In genomic region chr9:96505156-96505555, GRCm38 (mm10) we compare ENCODE assay signal across 23 mouse cellular contexts. TPM values are rescaled to one million over a fixed set of nuclear protein-coding genes. Genes with fewer than 3 reads are reported as not detected.
DNase-seq lines count a peak whose midpoint lies in the region; ATAC-seq and TF ChIP-seq lines count a peak whose summit lies in the region.
"Had no signal": no experiment of that assay in that cellular context is flagged by ENCODE, and none has a peak within 500 bp of the region (broad histone marks: within the 10 kb centered on the region; RNA-seq: fewer than 3 reads in every experiment).

No protein-coding gene starts in this region.

- no peak for TF ChIP-seq CTCF in forebrain, postnatal 0 days (IDR thresholded peaks at IDR 0.05; ENCODE audit: low read depth)

- no peak for ATAC-seq in forebrain, postnatal 0 days
- ATAC-seq in forebrain, embryonic 11.5 days (replicated peaks; ENCODE audit: low FRiP score): no peak
- ATAC-seq in midbrain, embryonic 13.5 days: no peak
- no peak for ATAC-seq in hindbrain, embryonic 14.5 days (ENCODE audit: low FRiP score)
- no peak for ATAC-seq in neural tube, embryonic 15.5 days (ENCODE audit: low FRiP score)

- H3K27ac ChIP-seq in forebrain, postnatal 0 days (ENCODE audit: low read depth, low read length): peak overlapping the region; percentile 10; the same call in 1 of the 2 replicates
- no peak overlapping the region for H3K27ac ChIP-seq in forebrain, embryonic 11.5 days (ENCODE audit: low read depth, low read length)
- H3K27ac ChIP-seq in midbrain, embryonic 10.5 days (replicated peaks): peak overlapping the region; percentile 77
- H3K27ac ChIP-seq in midbrain, embryonic 13.5 days: no peak overlapping the region
- H3K27ac ChIP-seq in hindbrain, embryonic 14.5 days: peak overlapping the region; percentile 55; the same call in 1 of the 2 replicates
- H3K27ac ChIP-seq in neural tube, embryonic 15.5 days (replicated peaks): peak overlapping the region; percentile 74
- H3K27ac ChIP-seq: forebrain, embryonic 15.5 days; heart, embryonic 10.5 days; limb, embryonic 13.5 days; liver, embryonic 14.5 days; lung, embryonic 15.5 days had no signal

- H3K36me3 ChIP-seq in forebrain, postnatal 0 days (ENCODE audit: insufficient read depth): no peaks in the 10 kb centered on the region
- H3K36me3 ChIP-seq in forebrain, embryonic 11.5 days (ENCODE audit: control insufficient read depth, insufficient read depth, low read length): no peaks in the 10 kb centered on the region
- no peaks in the 10 kb centered on the region for H3K36me3 ChIP-seq in midbrain, embryonic 10.5 days
- H3K36me3 ChIP-seq in midbrain, embryonic 13.5 days: no peaks in the 10 kb centered on the region
- no peaks in the 10 kb centered on the region for H3K36me3 ChIP-seq in hindbrain, embryonic 14.5 days (replicated peaks; ENCODE audit: control insufficient read depth, insufficient read depth)
- no peaks in the 10 kb centered on the region for H3K36me3 ChIP-seq in neural tube, embryonic 15.5 days
- H3K36me3 ChIP-seq: forebrain, embryonic 15.5 days; heart, embryonic 10.5 days; limb, embryonic 13.5 days; lung, embryonic 15.5 days had no signal

- DNase-seq in forebrain, postnatal 0 days: no peak
- no peak for DNase-seq in forebrain, embryonic 11.5 days (ENCODE audit: low spot score)
- DNase-seq in midbrain, embryonic 10.5 days (ENCODE audit: low spot score): no peak
- DNase-seq in hindbrain, embryonic 14.5 days (ENCODE audit: low spot score): no peak
- DNase-seq in right cerebral cortex, postnatal 10 days (ENCODE audit: low spot score in 2 of 2): no peak
- DNase-seq: cerebellum, adult 11 months; lung, postnatal 4 days; right cerebral cortex, adult 18-20 months; thymus, adult 18-20 months had no signal

- 95% methylated on average over 4 of the region's 4 CpGs for WGBS in forebrain, postnatal 0 days
- 89% methylated on average over 4 of the region's 4 CpGs for WGBS in forebrain, embryonic 11.5 days
- 89% methylated on average over 4 of the region's 4 CpGs for WGBS in midbrain, embryonic 10.5 days
- 89% methylated on average over 4 of the region's 4 CpGs for WGBS in midbrain, embryonic 13.5 days
- 91% methylated on average over 4 of the region's 4 CpGs for WGBS in hindbrain, embryonic 14.5 days
- WGBS in neural tube, embryonic 15.5 days: 95% methylated on average over 4 of the region's 4 CpGs

- H3K4me3 ChIP-seq in forebrain, postnatal 0 days (ENCODE audit: low read depth, low read length): no peak overlapping the region
- no peak overlapping the region for H3K4me3 ChIP-seq in forebrain, embryonic 11.5 days (ENCODE audit: low read depth, low read length)
- no peak overlapping the region for H3K4me3 ChIP-seq in midbrain, embryonic 10.5 days
- H3K4me3 ChIP-seq in midbrain, embryonic 13.5 days (replicated peaks): no peak overlapping the region
- no peak overlapping the region for H3K4me3 ChIP-seq in hindbrain, embryonic 14.5 days (replicated peaks; ENCODE audit: low read length)
- H3K4me3 ChIP-seq in neural tube, embryonic 15.5 days (replicated peaks): no peak overlapping the region
- H3K4me3 ChIP-seq: erythroblast, embryonic 14.5 days; forebrain, embryonic 15.5 days; heart, embryonic 10.5 days; limb, embryonic 13.5 days; lung, embryonic 15.5 days had no signal

- no peaks in the 10 kb centered on the region for H3K27me3 ChIP-seq in forebrain, postnatal 0 days (ENCODE audit: insufficient read depth, low read length)
- H3K27me3 ChIP-seq in forebrain, embryonic 11.5 days (ENCODE audit: control insufficient read depth, insufficient read depth, low read length): no peaks in the 10 kb centered on the region
- no peaks in the 10 kb centered on the region for H3K27me3 ChIP-seq in midbrain, embryonic 10.5 days (ENCODE audit: low read depth, poor library complexity, severe bottlenecking)
- H3K27me3 ChIP-seq in midbrain, embryonic 13.5 days: no peaks in the 10 kb centered on the region
- no peaks in the 10 kb centered on the region for H3K27me3 ChIP-seq in hindbrain, embryonic 14.5 days (ENCODE audit: control insufficient read depth, insufficient read depth, low read length)
- H3K27me3 ChIP-seq in neural tube, embryonic 15.5 days (replicated peaks): no peaks in the 10 kb centered on the region
- H3K27me3 ChIP-seq: CH12.LX; forebrain, embryonic 15.5 days; limb, embryonic 13.5 days; lung, embryonic 15.5 days had no signal

- H3K4me1 ChIP-seq in forebrain, postnatal 0 days (ENCODE audit: insufficient read depth): no peaks in the 10 kb centered on the region
- H3K4me1 ChIP-seq in forebrain, embryonic 11.5 days (replicated peaks; ENCODE audit: control insufficient read depth, insufficient read depth, low read length): peaks cover 6% of the 10 kb centered on the region; the same call in 1 of the 2 replicates
- peaks cover 14% of the 10 kb centered on the region for H3K4me1 ChIP-seq in midbrain, embryonic 10.5 days
- peaks cover 13% of the 10 kb centered on the region for H3K4me1 ChIP-seq in midbrain, embryonic 13.5 days (replicated peaks)
- peaks cover 14% of the 10 kb centered on the region for H3K4me1 ChIP-seq in hindbrain, embryonic 14.5 days (replicated peaks; ENCODE audit: control insufficient read depth, insufficient read depth, low read length)
- peaks cover 15% of the 10 kb centered on the region for H3K4me1 ChIP-seq in neural tube, embryonic 15.5 days

- no peak overlapping the region for H3K4me2 ChIP-seq in forebrain, postnatal 0 days (ENCODE audit: low read depth)
- H3K4me2 ChIP-seq in forebrain, embryonic 11.5 days (ENCODE audit: low read depth, low read length, severe bottlenecking): no peak overlapping the region
- no peak overlapping the region for H3K4me2 ChIP-seq in midbrain, embryonic 13.5 days (replicated peaks)
- no peak overlapping the region for H3K4me2 ChIP-seq in hindbrain, embryonic 14.5 days (replicated peaks)
- H3K4me2 ChIP-seq in neural tube, embryonic 15.5 days: no peak overlapping the region

- no peak overlapping the region for H3K9ac ChIP-seq in forebrain, postnatal 0 days
- H3K9ac ChIP-seq in forebrain, embryonic 11.5 days (ENCODE audit: low read length): no peak overlapping the region
- no peak overlapping the region for H3K9ac ChIP-seq in midbrain, embryonic 13.5 days (replicated peaks)
- no peak overlapping the region for H3K9ac ChIP-seq in hindbrain, embryonic 14.5 days
- no peak overlapping the region for H3K9ac ChIP-seq in neural tube, embryonic 15.5 days (replicated peaks)
- H3K9ac ChIP-seq: forebrain, embryonic 15.5 days; limb, embryonic 13.5 days; liver, embryonic 14.5 days; lung, embryonic 15.5 days had no signal

- H3K9me3 ChIP-seq in forebrain, postnatal 0 days (ENCODE audit: low read length): no peaks in the 10 kb centered on the region
- H3K9me3 ChIP-seq in forebrain, embryonic 11.5 days (ENCODE audit: control insufficient read depth, low read length): no peaks in the 10 kb centered on the region
- no peaks in the 10 kb centered on the region for H3K9me3 ChIP-seq in midbrain, embryonic 10.5 days (replicated peaks)
- H3K9me3 ChIP-seq in midbrain, embryonic 13.5 days: peaks cover 4% of the 10 kb centered on the region; the same call in 1 of the 2 replicates
- H3K9me3 ChIP-seq in hindbrain, embryonic 14.5 days (ENCODE audit: control insufficient read depth, low read length): no peaks in the 10 kb centered on the region
- no peaks in the 10 kb centered on the region for H3K9me3 ChIP-seq in neural tube, embryonic 15.5 days (replicated peaks)
- H3K9me3 ChIP-seq: forebrain, embryonic 15.5 days; heart, embryonic 10.5 days; limb, embryonic 13.5 days; lung, embryonic 15.5 days had no signal

RNA-seq across cellular contexts. Expression of gene Gm28729, which starts 19.9 kb away (rescaled TPM):
- total RNA-seq in forebrain, postnatal 0 days (2014; rRNA removed): 0.33 and 0.38 TPM in 2 replicates
- polyA plus RNA-seq in forebrain, postnatal 0 days (2015; fragmentation: Nextera tagmentation; extraction: Ambion mirVana): 0.14 and 0.52 TPM in 2 replicates
- polyA plus RNA-seq in forebrain, embryonic 11.5 days (2014; fragmentation: Nextera tagmentation; extraction: Ambion mirVana): not detected in 2 replicates
- polyA plus RNA-seq in midbrain, embryonic 10.5 days (2016; fragmentation: Nextera tagmentation; extraction: Ambion mirVana): not detected in 2 replicates
- polyA plus RNA-seq in midbrain, embryonic 13.5 days (2015; fragmentation: Nextera tagmentation; extraction: Ambion mirVana): 0.10 TPM in 1 of 2 replicates, not detected in the other
- 0.17 and 0.44 TPM in 2 replicates for polyA plus RNA-seq in hindbrain, embryonic 14.5 days (2014; fragmentation: Nextera tagmentation; extraction: Ambion mirVana)
- polyA plus RNA-seq in neural tube, embryonic 15.5 days (2015; fragmentation: Nextera tagmentation; extraction: Ambion mirVana): not detected in 2 replicates
- total RNA-seq: adrenal gland, postnatal 25 days; CH12.LX; left cerebral cortex, postnatal 10 days; MEL had no signal
- polyA plus RNA-seq: erythroblast, embryonic 14.5 days; heart, embryonic 10.5 days; heart, postnatal 0 days; stomach, embryonic 14.5 days had no signal

RNA-seq across cellular contexts. Expression of gene Rnf7, which starts 26.7 kb away (rescaled TPM):
- 178 and 300 TPM in 2 replicates for total RNA-seq in forebrain, postnatal 0 days (2014; rRNA removed)
- polyA plus RNA-seq in forebrain, postnatal 0 days (2015; fragmentation: Nextera tagmentation; extraction: Ambion mirVana): 195 and 209 TPM in 2 replicates
- polyA plus RNA-seq in forebrain, embryonic 11.5 days (2014; fragmentation: Nextera tagmentation; extraction: Ambion mirVana): 247 and 262 TPM in 2 replicates
- polyA plus RNA-seq in midbrain, embryonic 10.5 days (2016; fragmentation: Nextera tagmentation; extraction: Ambion mirVana): 280 and 283 TPM in 2 replicates
- polyA plus RNA-seq in midbrain, embryonic 13.5 days (2015; fragmentation: Nextera tagmentation; extraction: Ambion mirVana): 239 and 266 TPM in 2 replicates
- polyA plus RNA-seq in hindbrain, embryonic 14.5 days (2014; fragmentation: Nextera tagmentation; extraction: Ambion mirVana): 250 and 268 TPM in 2 replicates
- 215 and 221 TPM in 2 replicates for polyA plus RNA-seq in neural tube, embryonic 15.5 days (2015; fragmentation: Nextera tagmentation; extraction: Ambion mirVana)

Comparison
In these comparisons a context has a peak if more than half of its experiments do, and no peak if none do; other contexts are left out.
1. H3K27ac ChIP-seq: peak in forebrain, postnatal 0 days (single experiment), midbrain, embryonic 10.5 days (single experiment), hindbrain, embryonic 14.5 days (single experiment) and neural tube, embryonic 15.5 days (single experiment); none in forebrain, embryonic 11.5 days (single experiment) and midbrain, embryonic 13.5 days (single experiment).